Mouse (Mus musculus) adrenal gland, postnatal 0 days (tissue): Measurements from ENCODE around the gene Olfr1295. TPM values are rescaled to one million over a fixed set of nuclear protein-coding genes. Genes with fewer than 3 reads are reported as not detected.

Experiments
- polyA plus RNA-seq: library from polyadenylated mRNA; unstranded; fragments of >200 nt; fragmentation: Nextera tagmentation; extraction: Ambion mirVana; gene quantifications from 2 replicates; pipeline ENCODE4 v1.2.1, GENCODE M21; 2015

The Olfr1295 gene
- polyA plus RNA-seq, result not detected in 2 replicates

DNA sequence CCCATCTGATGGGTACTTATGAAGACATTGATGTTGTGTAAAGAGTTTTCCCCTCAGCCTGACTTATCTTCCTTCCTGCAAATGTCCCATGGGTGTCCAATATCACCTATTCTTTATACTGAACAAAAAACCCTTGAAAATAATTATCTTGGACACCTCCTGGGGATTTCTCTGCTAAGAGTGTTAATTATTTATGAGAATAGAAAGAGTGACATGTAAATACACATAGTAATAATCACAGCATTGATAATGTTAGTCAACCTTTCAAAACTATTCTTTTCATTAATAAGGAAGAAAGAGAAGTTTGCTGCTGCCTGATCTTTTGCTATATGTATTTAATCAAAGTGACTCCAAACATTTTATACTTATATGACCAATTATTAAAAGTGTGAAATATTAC, at the start of gene Olfr1295:
Gene Olfr1295 (minus strand): TSS at position 101 of the 400 bp plus-strand sequence.

GRCm38 (mm10) chr2:111540191-111540590, 29.3 kb downstream of the Olfr1295 start, which contains the start of gene Olfr1294:
Gene Olfr1294 (minus strand): TSS chr2:111540291.

GRCm38 (mm10) chr2:111524903-111525302, 44.6 kb downstream of the Olfr1295 start, which contains the start of gene Olfr1293-ps:
Gene Olfr1293-ps (plus strand): TSS chr2:111525203.

Other genes starting within 250 kb of the Olfr1295 start
- not detected in 2 replicates for gene Olfr1281, start 243.2 kb downstream of the Olfr1295 start, polyA plus RNA-seq
- gene Olfr1282, start 233.6 kb downstream of the Olfr1295 start, polyA plus RNA-seq, result not detected in 2 replicates
- not detected in 2 replicates for gene Olfr1283, start 202.9 kb downstream of the Olfr1295 start, polyA plus RNA-seq
- not detected in 2 replicates for gene Olfr1284, start 194.2 kb downstream of the Olfr1295 start, polyA plus RNA-seq
- not detected in 2 replicates for gene Olfr1286, start 146.6 kb downstream of the Olfr1295 start, polyA plus RNA-seq
- gene Olfr1287, start 120.5 kb downstream of the Olfr1295 start, polyA plus RNA-seq, result not detected in 2 replicates
- not detected in 2 replicates for gene Olfr1288, start 95.6 kb downstream of the Olfr1295 start, polyA plus RNA-seq
- gene Olfr1289, start 88.9 kb downstream of the Olfr1295 start, polyA plus RNA-seq, result not detected in 2 replicates
- not detected in 2 replicates for gene Olfr1290, start 75.9 kb downstream of the Olfr1295 start, polyA plus RNA-seq
- not detected in 2 replicates for gene Olfr1291-ps1, start 72.5 kb downstream of the Olfr1295 start, polyA plus RNA-seq
- not detected in 2 replicates for gene Olfr1293-ps, start 44.5 kb downstream of the Olfr1295 start, polyA plus RNA-seq
- not detected in 2 replicates for gene Olfr1294, start 29.4 kb downstream of the Olfr1295 start, polyA plus RNA-seq
- not detected in 2 replicates for gene Olfr1297, start 56.8 kb upstream of the Olfr1295 start, polyA plus RNA-seq
- not detected in 2 replicates for gene Olfr1298, start 79.5 kb upstream of the Olfr1295 start, polyA plus RNA-seq
- not detected in 2 replicates for gene Olfr1299, start 91.7 kb upstream of the Olfr1295 start, polyA plus RNA-seq
- not detected in 2 replicates for gene Olfr1301, start 181.3 kb upstream of the Olfr1295 start, polyA plus RNA-seq
- gene Olfr1302, start 207.7 kb upstream of the Olfr1295 start, polyA plus RNA-seq, result not detected in 2 replicates